In the genomic region with DNA sequence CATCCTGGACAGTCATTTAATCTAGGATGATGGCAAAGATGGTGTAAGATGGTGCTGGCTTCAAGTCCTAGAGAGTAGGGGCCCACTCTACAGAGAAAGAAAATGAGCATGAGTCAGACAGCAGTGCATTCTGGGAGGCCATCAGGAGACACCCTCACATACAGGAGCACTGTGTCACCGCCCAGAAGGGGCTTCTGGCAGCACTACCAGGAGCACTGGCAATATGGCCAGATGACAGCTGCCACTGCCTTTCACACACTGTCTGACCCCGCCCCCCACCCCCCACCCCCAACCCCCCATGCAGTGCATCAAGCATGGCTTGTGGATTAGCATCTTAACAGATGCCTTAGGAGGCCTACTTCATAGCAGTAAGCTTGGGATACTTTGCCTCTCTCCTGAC, we compare ENCODE assay signal across 16 mouse cellular contexts.
"Had no signal": no experiment of that assay in that cellular context is flagged by ENCODE, and none has a peak within 500 bp of the region (broad histone marks: within the 10 kb centered on the region; RNA-seq: fewer than 3 reads in every experiment).

No protein-coding gene starts in this region.

- H3K27ac ChIP-seq: liver, embryonic 15.5 days; lung, embryonic 15.5 days; macrophage; neural tube, embryonic 12.5 days; stomach, embryonic 15.5 days; stomach, postnatal 0 days had no signal

- DNase-seq: liver, postnatal 0 days; lung, adult 2 months; lung, postnatal 14 days; lung, postnatal 36 days; midbrain, embryonic 14.5 days; right cerebral cortex, postnatal 14 days; thymus, adult 2 months; thymus, postnatal 25 days; thymus, postnatal 4 days had no signal

- H3K4me3 ChIP-seq: liver, embryonic 15.5 days; lung, embryonic 15.5 days; megakaryocyte, embryonic 14.5 days; neural tube, embryonic 12.5 days; stomach, embryonic 15.5 days had no signal
